Mouse (Mus musculus) bone marrow, adult 2 months (tissue): ENCODE measurements around the gene C1qtnf5.

Source experiments
- CTCF ChIP-seq: fragments of 200-500 bp; IDR thresholded peaks from 2 replicates; pipeline ENCODE4 v1.5.1; 2011; ENCODE audit warnings: low read length, control low read depth; ENCODE audit not compliant: control insufficient read depth, insufficient read depth
- POLR2A ChIP-seq: fragments of 200-500 bp; IDR thresholded peaks from 2 replicates; pipeline ENCODE4 v1.6.1; 2011; ENCODE audit warnings: low read depth, mild to moderate bottlenecking, control low read depth, low read length, borderline replicate concordance; ENCODE audit not compliant: control insufficient read depth

GRCm38 (mm10) chr9:44079997-44080780 lies 26.9 kb upstream of the C1qtnf5 start:
- TF ChIP-seq POLR2A (no peak), CTCF (no peak)
